Mouse (Mus musculus) limb, embryonic 12.5 days (tissue): ENCODE results near the gene Nit2. TPM values are rescaled to one million over a fixed set of nuclear protein-coding genes. Genes with fewer than 3 reads are reported as not detected.

Experiments
- ATAC-seq: fragments of 200-750 bp; cut with Nextera tagmentation; 2 replicates; pipeline ENCODE4 v1.8.0; 2017; ENCODE audit warnings: low read depth, moderate TSS enrichment; ENCODE audit not compliant: insufficient number of reproducible peaks, insufficient read depth, low FRiP score, low TSS enrichment
- H3K27ac ChIP-seq: fragments of 300-500 bp; sonication (generic); 2 replicates; pipeline ENCODE4 v1.5.1; 2016; ENCODE audit warnings: mild to moderate bottlenecking, moderate library complexity
- H3K27me3 ChIP-seq: fragments of 300-500 bp; sonication (generic); 2 replicates; pipeline ENCODE4 v1.6.1; 2016; ENCODE audit warnings: mild to moderate bottlenecking, moderate library complexity
- H3K36me3 ChIP-seq: fragments of 300-500 bp; sonication (generic); 2 replicates; pipeline ENCODE4 v1.6.1; 2016; ENCODE audit warnings: mild to moderate bottlenecking, moderate library complexity
- H3K4me1 ChIP-seq: fragments of 300-500 bp; sonication (generic); replicated peaks from 2 replicates; pipeline ENCODE4 v1.6.1; 2016
- H3K4me2 ChIP-seq: fragments of 300-500 bp; sonication (generic); 2 replicates; pipeline ENCODE4 v1.6.1; 2016; ENCODE audit warnings: mild to moderate bottlenecking, moderate library complexity
- H3K4me3 ChIP-seq: fragments of 300-500 bp; sonication (generic); replicated peaks from 2 replicates; pipeline ENCODE4 v1.5.1; 2016; ENCODE audit warnings: mild to moderate bottlenecking
- H3K9ac ChIP-seq: fragments of 300-500 bp; sonication (generic); replicated peaks from 2 replicates; pipeline ENCODE4 v1.6.1; 2016; ENCODE audit warnings: mild to moderate bottlenecking, moderate library complexity
- H3K9me3 ChIP-seq: fragments of 300-500 bp; sonication (generic); 2 replicates; pipeline ENCODE4 v1.6.1; 2016; ENCODE audit warnings: mild to moderate bottlenecking, moderate library complexity
- WGBS: fragments of 180-500 bp; shearing (Covaris S2); methylation state at CpG from one replicate; pipeline ENCODE4 v1.1.7; 2016; 5-methylcytosine and 5-hydroxymethylcytosine counted together
- polyA plus RNA-seq: library from polyadenylated mRNA; unstranded; fragments of >200 nt; fragmentation: Nextera tagmentation; extraction: Ambion mirVana; gene quantifications from 2 replicates; pipeline ENCODE4 v1.2.1, GENCODE M21; 2016

Nit2 gene
- polyA plus RNA-seq, 1 experiment from 2014 or later, result 78.4 TPM

DNA sequence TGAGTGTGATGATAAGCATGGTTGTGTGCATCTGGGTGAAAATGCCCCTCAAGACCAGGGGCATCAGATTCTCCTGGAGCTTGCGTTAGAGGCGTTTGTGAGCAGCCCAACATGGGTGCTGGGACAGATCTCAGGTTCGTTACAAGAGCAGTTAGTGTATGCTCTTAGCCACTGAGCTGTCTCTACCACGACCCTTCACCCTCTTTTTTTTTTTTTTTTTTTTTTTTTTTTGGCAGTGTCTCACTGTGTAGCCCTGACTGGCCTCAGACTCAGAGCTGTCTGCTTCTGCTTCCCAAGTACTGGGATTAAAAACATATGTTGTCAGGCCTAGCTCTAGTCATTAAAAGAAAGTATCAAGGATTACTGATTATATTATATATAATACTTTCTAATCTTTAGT is 40.9 kb downstream of the Nit2 start:
- H3K9ac ChIP-seq, result no peak overlapping the region
- ATAC-seq, result no peak
- no peak overlapping the region for H3K27ac ChIP-seq
- 42% methylated on average over 4 of the region's 4 CpGs for WGBS
- H3K27me3 ChIP-seq, result no peaks in the 10 kb centered on the region
- H3K9me3 ChIP-seq, result no peaks in the 10 kb centered on the region
- H3K36me3 ChIP-seq, result no peaks in the 10 kb centered on the region
- H3K4me3 ChIP-seq, result no peak overlapping the region
- H3K4me2 ChIP-seq, result no peak overlapping the region
- peaks cover 19% of the 10 kb centered on the region for H3K4me1 ChIP-seq

DNA sequence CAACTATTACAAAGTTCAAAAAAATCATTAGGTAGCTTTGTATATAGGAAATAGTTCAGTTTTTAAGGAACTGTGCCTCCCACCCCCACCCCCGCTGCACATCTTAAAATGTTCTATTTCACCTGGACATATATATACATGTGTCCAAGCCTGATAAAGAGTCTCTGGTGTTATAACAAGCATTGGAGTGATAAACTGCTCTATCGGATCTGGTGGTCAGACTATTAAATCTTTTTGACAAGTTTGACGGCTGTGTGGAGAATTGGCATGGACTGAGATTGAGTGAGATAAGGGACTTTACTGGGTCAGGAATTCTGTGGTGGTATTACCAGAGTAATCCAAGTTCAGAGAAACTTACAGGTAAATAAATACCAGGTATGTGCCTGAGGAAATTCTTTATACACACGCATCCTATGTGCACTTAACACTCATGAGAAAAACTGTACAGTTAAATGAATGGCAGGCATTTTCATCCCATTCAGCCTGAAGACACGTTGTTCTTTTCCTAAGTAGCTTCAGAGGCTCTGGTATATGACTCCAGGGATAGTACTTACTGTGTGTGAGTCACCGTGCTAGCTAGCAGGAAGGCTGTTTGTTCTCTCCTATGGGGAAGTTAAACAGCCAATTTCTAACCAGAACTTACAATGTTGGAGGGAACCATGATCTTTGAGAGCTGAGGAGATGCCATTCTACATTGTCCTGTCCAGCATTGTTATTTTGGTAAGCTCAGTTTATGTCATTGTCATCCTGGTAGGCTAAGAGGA is 44.3 kb downstream of the Nit2 start:
- Histone ChIP-seq H3K27ac (no peak overlapping the region), H3K4me2 (peak overlapping the region; percentile 81), H3K9me3 (no peaks in the 10 kb centered on the region), H3K27me3 (no peaks in the 10 kb centered on the region), H3K36me3 (no peaks in the 10 kb centered on the region), H3K9ac (peak overlapping the region; percentile 93), H3K4me3 (peak overlapping the region; percentile 99), H3K4me1 (peaks cover 19% of the 10 kb centered on the region)
- no peak for ATAC-seq
- 52% methylated on average over 6 of the region's 6 CpGs for WGBS

DNA sequence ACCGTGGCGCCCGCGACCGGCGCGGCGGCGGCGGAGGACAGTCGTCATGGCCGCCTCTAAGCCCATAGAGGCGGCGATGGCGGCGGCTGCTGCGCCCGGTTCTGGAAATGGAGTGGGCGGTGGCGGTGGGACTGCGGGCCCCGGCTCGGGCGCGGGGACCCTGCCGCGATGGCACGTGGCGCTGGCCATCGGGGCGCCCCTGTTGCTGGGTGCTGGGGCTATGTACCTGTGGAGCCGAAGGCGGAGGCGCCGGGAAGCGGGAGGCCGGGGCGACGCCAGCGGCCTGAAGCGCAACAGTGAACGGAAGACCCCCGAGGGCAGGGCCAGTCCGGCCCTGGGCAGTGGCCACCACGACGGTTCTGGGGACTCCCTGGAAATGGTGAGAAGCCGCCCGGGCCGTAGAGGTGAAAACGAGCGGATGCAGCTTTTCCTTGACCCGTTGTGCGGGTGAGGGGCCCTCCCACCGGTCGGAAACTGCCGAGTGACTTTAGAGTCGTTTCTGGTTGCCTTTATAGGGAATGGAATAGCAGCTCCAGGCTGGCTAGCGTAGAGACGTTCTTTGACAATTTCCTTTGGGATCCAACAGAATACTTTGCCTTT is 45.2 kb downstream of the Nit2 start:
- Histone ChIP-seq H3K9me3 (no peaks in the 10 kb centered on the region), H3K4me1 (peaks cover 19% of the 10 kb centered on the region), H3K36me3 (no peaks in the 10 kb centered on the region), H3K9ac (peak overlapping the region; percentile 93), H3K27me3 (no peaks in the 10 kb centered on the region), H3K4me3 (peak overlapping the region; percentile 99), H3K27ac (peak overlapping the region; percentile 95), H3K4me2 (peak overlapping the region; percentile 81)
- under 1% methylated on average over 59 of the region's 59 CpGs for WGBS
- ATAC-seq, result no peak

DNA sequence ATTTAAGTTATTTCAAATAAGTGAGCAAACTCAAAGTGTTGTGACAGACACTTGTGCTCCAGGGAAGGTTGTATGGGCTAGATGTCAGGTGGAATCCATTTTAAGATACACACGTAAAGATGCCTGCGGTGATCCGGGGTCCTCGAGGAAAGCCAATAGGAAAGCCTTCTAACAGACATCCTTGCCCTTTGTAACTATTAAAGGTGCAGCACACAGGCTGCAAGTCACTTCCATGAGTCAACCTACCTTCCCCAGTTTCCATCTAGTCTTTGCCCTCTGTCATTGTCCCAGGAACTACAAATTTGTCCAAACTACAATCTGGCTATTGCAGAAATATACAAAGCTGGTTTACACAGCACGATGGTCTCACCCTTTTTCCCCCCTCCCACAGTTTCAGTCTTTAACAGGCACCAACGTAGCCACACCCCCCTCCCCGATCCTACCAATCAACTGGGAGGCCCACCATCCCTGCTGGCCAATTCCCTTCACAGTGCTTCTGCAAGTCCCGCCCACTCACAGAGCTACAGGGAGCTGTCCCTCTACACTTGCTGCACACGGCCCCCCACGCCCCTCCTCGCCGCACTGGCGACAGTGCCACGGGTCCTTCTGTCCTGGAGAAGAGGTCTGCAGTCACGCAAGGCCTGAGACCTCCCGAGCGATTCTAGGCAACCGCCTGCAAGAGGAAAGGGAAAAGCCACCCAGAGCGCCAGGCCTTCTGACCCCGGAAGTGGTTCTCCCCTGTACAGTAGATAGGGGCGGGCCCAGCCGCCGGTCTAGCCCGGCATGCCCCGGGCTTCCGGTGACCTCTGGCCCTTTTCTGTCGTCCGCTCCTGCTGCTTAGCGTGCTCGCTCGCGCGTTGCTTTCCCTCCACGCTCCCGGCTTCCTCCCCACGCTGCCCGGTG is 46.0 kb downstream of the Nit2 start, which contains the start of gene Tomm70a:
Gene Tomm70a (plus strand): TSS at position 791 of the 903 bp plus-strand sequence.
- H3K27me3 ChIP-seq, result no peaks in the 10 kb centered on the region
- H3K4me2 ChIP-seq, result peak within 1 kb of the TSS; percentile 81
- peak within 1 kb of the TSS; percentile 99 for H3K4me3 ChIP-seq
- H3K9me3 ChIP-seq, result no peaks in the 10 kb centered on the region
- peaks cover 18% of the 10 kb centered on the region for H3K4me1 ChIP-seq
- H3K9ac ChIP-seq, result peak within 1 kb of the TSS; percentile 93
- H3K27ac ChIP-seq, result peak within 1 kb of the TSS; percentile 95
- no peaks in the 10 kb centered on the region for H3K36me3 ChIP-seq
- peak; percentile 99 for ATAC-seq
- WGBS, result 1% methylated on average over 37 of the region's 37 CpGs

DNA sequence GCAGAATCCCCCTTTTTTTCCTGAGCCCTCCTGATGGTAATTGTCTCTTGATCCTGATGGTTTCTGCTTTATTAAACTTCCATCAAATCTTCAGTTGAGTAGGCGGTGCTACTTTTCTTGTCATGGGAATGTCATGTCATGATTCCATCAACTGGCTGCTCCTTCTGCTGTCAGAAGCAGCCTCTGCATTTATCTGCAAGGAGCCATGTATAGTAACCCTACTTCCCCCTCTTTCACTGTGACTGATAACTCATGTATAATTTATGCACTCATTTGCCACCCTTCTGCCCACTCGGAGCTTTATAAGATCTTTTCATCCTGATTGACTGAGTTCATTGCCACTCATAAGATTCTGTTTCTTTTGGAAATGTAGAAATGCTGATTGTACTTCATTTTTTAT is 49.6 kb downstream of the Nit2 start:
- 77% methylated on average over 2 of the region's 2 CpGs for WGBS
- H3K4me3 ChIP-seq, result no peak overlapping the region
- ATAC-seq, result no peak
- no peak overlapping the region for H3K4me2 ChIP-seq
- no peak overlapping the region for H3K27ac ChIP-seq
- H3K9ac ChIP-seq, result no peak overlapping the region
- H3K4me1 ChIP-seq, result peaks cover 2% of the 10 kb centered on the region
- no peaks in the 10 kb centered on the region for H3K36me3 ChIP-seq
- H3K27me3 ChIP-seq, result no peaks in the 10 kb centered on the region
- H3K9me3 ChIP-seq, result no peaks in the 10 kb centered on the region

DNA sequence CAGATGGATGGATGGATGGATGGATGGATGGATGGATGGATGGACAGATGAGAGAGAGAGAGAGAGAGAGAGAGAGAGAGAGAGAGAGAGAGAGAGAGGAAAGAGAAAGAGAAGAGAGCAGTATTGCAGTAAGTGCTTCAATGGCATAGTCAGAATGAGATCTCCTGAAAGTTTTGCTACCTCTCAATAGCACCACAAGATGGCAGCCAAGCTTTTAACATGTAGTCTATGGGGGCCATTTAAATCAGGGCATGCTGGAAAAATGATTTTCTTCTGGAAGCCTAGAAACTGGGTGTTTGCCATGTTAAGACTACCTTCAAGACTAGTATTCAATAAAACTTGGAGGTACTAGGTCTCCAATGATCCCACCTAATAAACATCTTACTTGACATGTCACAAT is 51.1 kb downstream of the Nit2 start:
- no peak for ATAC-seq
- Histone ChIP-seq H3K4me2 (no peak overlapping the region), H3K4me1 (no peaks in the 10 kb centered on the region), H3K27ac (no peak overlapping the region), H3K9me3 (no peaks in the 10 kb centered on the region), H3K36me3 (no peaks in the 10 kb centered on the region), H3K9ac (no peak overlapping the region), H3K27me3 (no peaks in the 10 kb centered on the region), H3K4me3 (no peak overlapping the region)

Other genes with a start within 250 kb of the Nit2 start
- gene Lnp1, start 239.3 kb downstream of the Nit2 start, polyA plus RNA-seq, result not detected in 2 replicates
- 0.10 TPM in 1 of 2 replicates, not detected in the other for gene Tmem45a2, start 96.0 kb downstream of the Nit2 start, polyA plus RNA-seq
- 58.4 and 58.8 TPM in 2 replicates for gene Tomm70a, start 45.6 kb downstream of the Nit2 start, polyA plus RNA-seq
- 30.8 and 32.1 TPM in 2 replicates for gene Tbc1d23, start 64.2 kb upstream of the Nit2 start, polyA plus RNA-seq
- gene Tmem30c, start 125.5 kb upstream of the Nit2 start, polyA plus RNA-seq, result 0.06 and 0.08 TPM in 2 replicates
- gene Filip1l, start 185.8 kb upstream of the Nit2 start, polyA plus RNA-seq, result 25.5 and 30.4 TPM in 2 replicates